Mouse (Mus musculus): ENCODE data around the gene Nrd1. TPM values are rescaled to one million over a fixed set of nuclear protein-coding genes. Genes with fewer than 3 reads are reported as not detected.

The Nrd1 gene
- total and polyA plus RNA-seq, 3 experiments: 24.2 to 883 (median 72.7) TPM

DNA sequence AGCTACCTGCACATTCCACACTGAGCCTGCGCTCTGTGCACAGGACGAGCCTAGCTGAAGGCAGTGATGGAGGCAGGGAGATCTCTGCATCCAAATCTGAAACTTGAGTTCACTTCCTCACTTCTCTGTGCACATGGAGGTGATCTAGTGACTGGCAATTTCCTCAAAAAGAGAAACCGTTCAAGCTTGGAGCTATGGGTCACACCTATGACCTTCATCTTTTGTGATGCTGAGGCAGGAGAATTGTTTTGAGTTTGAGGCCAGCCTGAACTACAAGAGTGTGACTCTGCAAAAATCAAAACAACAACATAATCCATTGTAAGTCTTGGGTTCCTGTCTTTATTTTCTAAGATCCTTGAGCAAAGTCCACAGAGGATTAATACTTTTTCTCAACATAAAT, 72.8 kb downstream of the Nrd1 start:
- H3K27ac ChIP-seq (ENCODE audit: control insufficient read depth, low read depth, low read length): no peak overlapping the region
- DNase-seq (ENCODE audit: low read depth, low spot score): no peak
- H3K36me3 ChIP-seq (ENCODE audit: control insufficient read depth in 1 of 2, insufficient read depth in 2 of 2, low read length in 2 of 2): no peaks in the 10 kb centered on the region

DNA sequence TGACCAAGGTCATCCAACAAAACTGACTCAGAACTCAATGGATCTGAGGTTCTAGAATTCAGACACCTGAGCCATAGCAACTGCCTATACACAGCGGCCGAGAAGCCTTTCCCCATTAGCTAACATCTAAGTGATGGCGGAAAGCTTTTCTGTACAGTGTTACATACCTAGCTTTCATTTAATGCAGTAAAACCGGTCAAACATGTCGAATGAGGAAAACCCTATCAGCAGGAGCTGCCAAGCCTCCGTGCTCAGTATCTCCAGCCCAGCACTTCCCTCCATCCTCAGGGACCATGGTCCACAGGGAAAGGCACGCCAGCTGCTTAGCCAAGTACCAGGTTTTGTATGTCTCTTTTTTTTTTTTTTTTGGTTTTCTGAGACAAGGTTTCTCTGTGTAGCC, 78.5 kb downstream of the Nrd1 start:
- H3K9me3 ChIP-seq (replicated peaks; ENCODE audit: insufficient read depth, low read length): no peaks in the 10 kb centered on the region
- no peaks in the 10 kb centered on the region for H3K27me3 ChIP-seq (ENCODE audit: control insufficient read depth in 1 of 2, insufficient read depth in 2 of 2, low read length in 2 of 2)
- no peak for DNase-seq (ENCODE audit: low read depth, low spot score)
- H3K9ac ChIP-seq (ENCODE audit: control insufficient read depth, low read depth, low read length, poor library complexity, severe bottlenecking): no peak overlapping the region
- H3K4me3 ChIP-seq (ENCODE audit: control insufficient read depth in 1 of 2, insufficient read depth in 1 of 2, low read depth in 2 of 2, low read length in 2 of 2): no peak overlapping the region
- H3K27ac ChIP-seq (ENCODE audit: control insufficient read depth, low read depth, low read length): no peak overlapping the region
- H3K36me3 ChIP-seq (ENCODE audit: control insufficient read depth in 1 of 2, insufficient read depth in 2 of 2, low read length in 2 of 2): no peaks in the 10 kb centered on the region; a peak in 1 of 4 replicates
- no peaks in the 10 kb centered on the region for H3K79me2 ChIP-seq (ENCODE audit: control insufficient read depth, insufficient read depth, low read length, poor library complexity)
- H3K4me1 ChIP-seq (ENCODE audit: control insufficient read depth in 1 of 2, insufficient read depth in 2 of 2, low read length in 2 of 2): no peaks in the 10 kb centered on the region
- no peak for TF ChIP-seq E2F4 (IDR thresholded peaks at IDR 0.05; ENCODE audit: borderline replicate concordance, low read depth, low read length)
- TF ChIP-seq JUND (IDR thresholded peaks at IDR 0.05; ENCODE audit: low read depth, low read length): no peak
- no peak for TF ChIP-seq CHD2 (IDR thresholded peaks at IDR 0.05; ENCODE audit: low read length)
- no peak for TF ChIP-seq ZKSCAN1 (IDR thresholded peaks at IDR 0.05; ENCODE audit: low read depth, low read length)
- no peak for TF ChIP-seq MYB (IDR thresholded peaks at IDR 0.05; ENCODE audit: low read depth, low read length)
- TF ChIP-seq MAX (IDR thresholded peaks at IDR 0.05; ENCODE audit: low read length): no peak
- TF ChIP-seq RCOR1 (IDR thresholded peaks at IDR 0.05; ENCODE audit: low read depth, low read length): no peak
- TF ChIP-seq EP300 (IDR thresholded peaks at IDR 0.05; ENCODE audit: low read depth in 1 of 2, low read length in 2 of 2): no peak
- TF ChIP-seq HCFC1 (IDR thresholded peaks at IDR 0.05; ENCODE audit: low read depth, low read length): no peak
- no peak for TF ChIP-seq NRF1 (IDR thresholded peaks at IDR 0.05; ENCODE audit: insufficient read depth, low read depth, low read length, poor library complexity, severe bottlenecking)
- TF ChIP-seq NELFE (IDR thresholded peaks at IDR 0.05; ENCODE audit: low read depth, low read length): no peak

More for the DNA sequence above, 72.8 kb downstream of the Nrd1 start:
- H3K9me3 ChIP-seq (replicated peaks; ENCODE audit: insufficient read depth, low read length): no peaks in the 10 kb centered on the region
- H3K79me2 ChIP-seq (ENCODE audit: control insufficient read depth, insufficient read depth, low read length, poor library complexity): no peaks in the 10 kb centered on the region
- H3K27me3 ChIP-seq (ENCODE audit: control insufficient read depth in 1 of 2, insufficient read depth in 2 of 2, low read length in 2 of 2): no peaks in the 10 kb centered on the region
- no peaks in the 10 kb centered on the region for H3K4me1 ChIP-seq (ENCODE audit: control insufficient read depth in 1 of 2, insufficient read depth in 2 of 2, low read length in 2 of 2)
- TF ChIP-seq POLR2AphosphoS5 (IDR thresholded peaks at IDR 0.05; ENCODE audit: borderline replicate concordance, low read depth, low read length) (no peak), MEF2A (IDR thresholded peaks at IDR 0.05; ENCODE audit: extremely low read depth, insufficient replicate concordance, low read depth, low read length, poor library complexity, severe bottlenecking) (no peak)
- H3K4me3 ChIP-seq (ENCODE audit: control insufficient read depth in 1 of 2, insufficient read depth in 1 of 2, low read depth in 2 of 2, low read length in 2 of 2): no peak overlapping the region
- no peak overlapping the region for H3K9ac ChIP-seq (ENCODE audit: control insufficient read depth, low read depth, low read length, poor library complexity, severe bottlenecking)

DNA sequence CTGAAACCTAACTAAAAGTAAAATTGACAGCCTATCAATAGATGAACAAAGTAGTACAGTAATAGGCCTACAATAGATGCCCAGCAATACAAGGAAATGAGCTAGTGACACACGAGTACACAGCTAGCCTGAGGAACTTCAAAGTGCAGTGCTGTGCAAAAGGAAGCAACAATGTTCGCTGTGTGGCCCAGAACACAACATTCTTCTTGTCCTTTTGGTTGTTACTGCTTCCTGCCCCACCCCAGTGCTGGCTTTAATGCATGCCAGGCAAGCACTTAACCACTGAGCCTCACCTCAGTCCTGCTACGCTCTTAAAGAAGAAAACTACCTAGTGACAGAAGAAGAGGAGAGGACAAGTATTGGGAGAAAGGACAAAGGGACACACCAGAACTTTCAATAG, 79.2 kb downstream of the Nrd1 start:
- Histone ChIP-seq H3K4me1 (ENCODE audit: control insufficient read depth in 1 of 2, insufficient read depth in 2 of 2, low read length in 2 of 2) (no peaks in the 10 kb centered on the region), H3K36me3 (ENCODE audit: control insufficient read depth in 1 of 2, insufficient read depth in 2 of 2, low read length in 2 of 2) (no peaks in the 10 kb centered on the region; a peak in 1 of 4 replicates), H3K9ac (ENCODE audit: control insufficient read depth, low read depth, low read length, poor library complexity, severe bottlenecking) (no peak overlapping the region), H3K27ac (ENCODE audit: control insufficient read depth, low read depth, low read length) (no peak overlapping the region), H3K27me3 (ENCODE audit: control insufficient read depth in 1 of 2, insufficient read depth in 2 of 2, low read length in 2 of 2) (no peaks in the 10 kb centered on the region), H3K4me3 (ENCODE audit: control insufficient read depth in 1 of 2, insufficient read depth in 1 of 2, low read depth in 2 of 2, low read length in 2 of 2) (no peak overlapping the region), H3K79me2 (ENCODE audit: control insufficient read depth, insufficient read depth, low read length, poor library complexity) (no peaks in the 10 kb centered on the region), H3K9me3 (replicated peaks; ENCODE audit: insufficient read depth, low read length) (no peaks in the 10 kb centered on the region)
- no peak for DNase-seq (ENCODE audit: low read depth, low spot score)
- no peak for TF ChIP-seq KAT2A (conservative IDR thresholded peaks at IDR 0.05; ENCODE audit: low read depth, low read length)
- TF ChIP-seq E2F4 (IDR thresholded peaks at IDR 0.05; ENCODE audit: borderline replicate concordance, low read depth, low read length): no peak
- TF ChIP-seq USF2 (IDR thresholded peaks at IDR 0.05; ENCODE audit: borderline replicate concordance in 1 of 2, insufficient read depth in 1 of 2, low read depth in 1 of 2, low read length in 2 of 2): no peak
- TF ChIP-seq GABPA (IDR thresholded peaks at IDR 0.05; ENCODE audit: low read depth, low read length): no peak
- TF ChIP-seq JUND (IDR thresholded peaks at IDR 0.05; ENCODE audit: low read depth, low read length): no peak
- TF ChIP-seq GATA1 (IDR thresholded peaks at IDR 0.05; ENCODE audit: low read depth, low read length): no peak
- TF ChIP-seq ZC3H11A (IDR thresholded peaks at IDR 0.05; ENCODE audit: low read depth, low read length): no peak
- no peak for TF ChIP-seq MAX (IDR thresholded peaks at IDR 0.05; ENCODE audit: low read length)
- no peak for TF ChIP-seq CTCF (IDR thresholded peaks at IDR 0.05 in 2 of 3, conservative IDR thresholded peaks at IDR 0.05 in 1 of 3; ENCODE audit: control insufficient read depth in 1 of 3, insufficient read depth in 1 of 3, low read depth in 2 of 3, low read length in 3 of 3, poor library complexity in 1 of 3, severe bottlenecking in 1 of 3)
- TF ChIP-seq UBTF (IDR thresholded peaks at IDR 0.05; ENCODE audit: borderline replicate concordance, insufficient read depth, low read depth, low read length): no peak
- no peak for TF ChIP-seq NELFE (IDR thresholded peaks at IDR 0.05; ENCODE audit: low read depth, low read length)
- TF ChIP-seq POLR2AphosphoS2 (IDR thresholded peaks at IDR 0.05; ENCODE audit: low read length): no peak
- no peak for TF ChIP-seq ELF1 (IDR thresholded peaks at IDR 0.05; ENCODE audit: low read depth, low read length)
- TF ChIP-seq POLR2A (IDR thresholded peaks at IDR 0.05; ENCODE audit: control insufficient read depth in 1 of 2, insufficient read depth in 1 of 2, low read depth in 1 of 2, low read length in 2 of 2, poor library complexity in 1 of 2): no peak
- TF ChIP-seq EP300 (IDR thresholded peaks at IDR 0.05; ENCODE audit: low read depth in 1 of 2, low read length in 2 of 2): no peak
- TF ChIP-seq ZMIZ1 (IDR thresholded peaks at IDR 0.05; ENCODE audit: low read depth, low read length): no peak
- no peak for TF ChIP-seq RCOR1 (IDR thresholded peaks at IDR 0.05; ENCODE audit: low read depth, low read length)
- no peak for TF ChIP-seq BHLHE40 (IDR thresholded peaks at IDR 0.05; ENCODE audit: borderline replicate concordance, low read depth, low read length)

Measured in MEL (cell line).